Comparison of ENCODE assay signal across 29 mouse cellular contexts in the genomic region with DNA sequence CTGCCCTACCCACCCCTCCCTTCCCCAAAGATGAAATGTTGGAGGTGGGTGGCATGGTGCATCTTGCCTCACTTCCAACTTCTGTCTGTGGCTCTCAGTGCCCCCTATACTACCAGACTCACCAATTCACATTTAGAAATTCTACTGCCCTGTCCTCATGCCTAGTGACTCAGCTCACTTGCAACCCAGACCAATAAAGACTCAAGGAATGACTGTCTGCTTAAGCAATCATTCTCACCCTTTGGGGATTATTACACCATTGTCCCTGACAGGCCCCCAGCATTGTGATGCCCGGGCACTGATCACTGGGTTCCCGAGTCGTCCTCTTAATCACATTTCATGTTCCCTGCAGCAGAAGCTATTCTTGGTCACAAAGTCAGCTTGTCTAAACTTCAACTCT. TPM values are rescaled to one million over a fixed set of nuclear protein-coding genes. Genes with fewer than 3 reads are reported as not detected.
DNase-seq lines count a peak whose midpoint lies in the region; ATAC-seq and TF ChIP-seq lines count a peak whose summit lies in the region.
"Had no signal": no experiment of that assay in that cellular context is flagged by ENCODE, and none has a peak within 500 bp of the region (broad histone marks: within the 10 kb centered on the region; RNA-seq: fewer than 3 reads in every experiment).

No protein-coding gene starts in this region.

- ATAC-seq in heart, embryonic 15.5 days (replicated peaks; ENCODE audit: insufficient number of reproducible peaks, insufficient read depth, low FRiP score, low read depth), result no peak
- peak; percentile 11; the same call in 1 of the 2 replicates for ATAC-seq in intestine, embryonic 15.5 days
- ATAC-seq in intestine, postnatal 0 days, result no peak
- ATAC-seq in hindbrain, embryonic 12.5 days (ENCODE audit: low FRiP score), result no peak
- ATAC-seq: activated CD4-positive, CD25-positive, alpha-beta regulatory T cell, adult 4 months; forebrain, embryonic 15.5 days; hindbrain, embryonic 16.5 days had no signal

- no peak for TF ChIP-seq CTCF in intestine, postnatal 0 days (IDR thresholded peaks at IDR 0.05; ENCODE audit: low read depth)

- H3K4me1 ChIP-seq in heart, embryonic 10.5 days, result peaks cover 88% of the 10 kb centered on the region
- peaks cover 77% of the 10 kb centered on the region for H3K4me1 ChIP-seq in heart, embryonic 15.5 days (replicated peaks)
- 0 out of 2 replicates have a peak, but pooled peaks cover 25% of the 10 kb centered on the region for H3K4me1 ChIP-seq in intestine, embryonic 15.5 days (replicated peaks)
- peaks cover 25% of the 10 kb centered on the region for H3K4me1 ChIP-seq in intestine, postnatal 0 days (replicated peaks; ENCODE audit: control insufficient read depth, insufficient read depth, low read length)
- H3K4me1 ChIP-seq in hindbrain, embryonic 12.5 days, result peaks cover 14% of the 10 kb centered on the region

- H3K9ac ChIP-seq in heart, embryonic 15.5 days, result no peak overlapping the region
- H3K9ac ChIP-seq in intestine, embryonic 15.5 days, result no peak overlapping the region
- no peak overlapping the region for H3K9ac ChIP-seq in intestine, postnatal 0 days (ENCODE audit: low read depth, low read length)
- no peak overlapping the region for H3K9ac ChIP-seq in hindbrain, embryonic 12.5 days
- H3K9ac ChIP-seq: embryonic facial prominence, embryonic 13.5 days; forebrain, embryonic 12.5 days; forebrain, embryonic 15.5 days; hindbrain, embryonic 13.5 days had no signal

- 16% methylated on average over 3 of the region's 3 CpGs for WGBS in heart, embryonic 10.5 days
- WGBS in heart, embryonic 15.5 days, result 16% methylated on average over 3 of the region's 3 CpGs
- 36% methylated on average over 3 of the region's 3 CpGs for WGBS in intestine, embryonic 15.5 days
- WGBS in intestine, postnatal 0 days, result 28% methylated on average over 3 of the region's 3 CpGs
- WGBS in hindbrain, embryonic 12.5 days, result 65% methylated on average over 3 of the region's 3 CpGs

- H3K4me2 ChIP-seq in heart, embryonic 15.5 days, result no peak overlapping the region
- H3K4me2 ChIP-seq in intestine, embryonic 15.5 days (replicated peaks), result no peak overlapping the region
- no peak overlapping the region for H3K4me2 ChIP-seq in intestine, postnatal 0 days (replicated peaks; ENCODE audit: low read depth)
- no peak overlapping the region for H3K4me2 ChIP-seq in hindbrain, embryonic 12.5 days (replicated peaks)
- H3K4me2 ChIP-seq: embryonic facial prominence, embryonic 13.5 days; forebrain, embryonic 12.5 days; forebrain, embryonic 15.5 days; heart, embryonic 11.5 days; hindbrain, embryonic 13.5 days had no signal

- H3K9me3 ChIP-seq in heart, embryonic 10.5 days, result no peaks in the 10 kb centered on the region
- H3K9me3 ChIP-seq in heart, embryonic 15.5 days (replicated peaks), result no peaks in the 10 kb centered on the region
- no peaks in the 10 kb centered on the region for H3K9me3 ChIP-seq in intestine, embryonic 15.5 days
- no peaks in the 10 kb centered on the region for H3K9me3 ChIP-seq in intestine, postnatal 0 days (ENCODE audit: control insufficient read depth)
- no peaks in the 10 kb centered on the region for H3K9me3 ChIP-seq in hindbrain, embryonic 12.5 days (replicated peaks)
- H3K9me3 ChIP-seq: embryonic facial prominence, embryonic 10.5 days; embryonic facial prominence, embryonic 13.5 days; forebrain, embryonic 12.5 days; forebrain, embryonic 15.5 days; hindbrain, embryonic 13.5 days had no signal

- no peaks in the 10 kb centered on the region for H3K27me3 ChIP-seq in heart, embryonic 10.5 days (ENCODE audit: insufficient read depth, poor library complexity, severe bottlenecking)
- H3K27me3 ChIP-seq in heart, embryonic 15.5 days, result no peaks in the 10 kb centered on the region
- no peaks in the 10 kb centered on the region for H3K27me3 ChIP-seq in intestine, embryonic 15.5 days (replicated peaks)
- H3K27me3 ChIP-seq in intestine, postnatal 0 days (replicated peaks; ENCODE audit: control insufficient read depth, insufficient read depth, low read length), result no peaks in the 10 kb centered on the region
- H3K27me3 ChIP-seq in hindbrain, embryonic 12.5 days, result peaks cover 23% of the 10 kb centered on the region
- H3K27me3 ChIP-seq: embryonic facial prominence, embryonic 13.5 days; forebrain, embryonic 15.5 days had no signal

- H3K36me3 ChIP-seq in heart, embryonic 10.5 days, result no peaks in the 10 kb centered on the region
- no peaks in the 10 kb centered on the region for H3K36me3 ChIP-seq in heart, embryonic 15.5 days
- H3K36me3 ChIP-seq in intestine, embryonic 15.5 days, result no peaks in the 10 kb centered on the region
- H3K36me3 ChIP-seq in intestine, postnatal 0 days (ENCODE audit: control insufficient read depth, insufficient read depth), result no peaks in the 10 kb centered on the region
- no peaks in the 10 kb centered on the region for H3K36me3 ChIP-seq in hindbrain, embryonic 12.5 days
- H3K36me3 ChIP-seq: embryonic facial prominence, embryonic 10.5 days; embryonic facial prominence, embryonic 13.5 days; forebrain, embryonic 12.5 days; forebrain, embryonic 15.5 days; hindbrain, embryonic 13.5 days had no signal

- no peak overlapping the region for H3K4me3 ChIP-seq in heart, embryonic 10.5 days
- no peak overlapping the region for H3K4me3 ChIP-seq in heart, embryonic 15.5 days
- H3K4me3 ChIP-seq in intestine, embryonic 15.5 days (replicated peaks), result no peak overlapping the region
- H3K4me3 ChIP-seq in intestine, postnatal 0 days (ENCODE audit: low read depth, low read length), result no peak overlapping the region
- H3K4me3 ChIP-seq in hindbrain, embryonic 12.5 days, result no peak overlapping the region
- H3K4me3 ChIP-seq: embryonic facial prominence, embryonic 10.5 days; embryonic facial prominence, embryonic 13.5 days; erythroblast, embryonic 14.5 days; forebrain, embryonic 12.5 days; forebrain, embryonic 15.5 days; heart, adult 2 months; hindbrain, embryonic 13.5 days had no signal

- no peak for DNase-seq in heart, embryonic 10.5 days (ENCODE audit: low spot score)
- no peak for DNase-seq in heart, adult 18-20 months
- DNase-seq in heart, postnatal 14 days, result no peak
- DNase-seq: adrenal gland, adult 8-10 months; adrenal gland, postnatal 25 days; cerebellum, adult 11-12 months; cerebellum, adult 8-10 months; cerebellum, postnatal 10 days; cerebellum, postnatal 36 days; embryo, embryonic 11 days; gastrocnemius, postnatal 10 days; gastrocnemius, postnatal 36 days; heart, adult 2 months; kidney, adult 11 months; kidney, adult 8-10 months had no signal

- intact Hi-C loops in heart, postnatal 14 days (cut with DNase I), result no loop called here

- peak overlapping the region; percentile 72 for H3K27ac ChIP-seq in heart, embryonic 10.5 days
- H3K27ac ChIP-seq in heart, embryonic 15.5 days, result peak overlapping the region; percentile 4; the same call in 1 of the 2 replicates
- H3K27ac ChIP-seq in intestine, embryonic 15.5 days, result no peak overlapping the region
- H3K27ac ChIP-seq in intestine, postnatal 0 days (ENCODE audit: low read depth, low read length), result no peak overlapping the region; the same call in 1 of the 2 replicates
- no peak overlapping the region for H3K27ac ChIP-seq in hindbrain, embryonic 12.5 days
- H3K27ac ChIP-seq: embryonic facial prominence, embryonic 10.5 days; embryonic facial prominence, embryonic 13.5 days; forebrain, embryonic 12.5 days; forebrain, embryonic 15.5 days; heart, adult 2 months; hindbrain, embryonic 13.5 days had no signal

RNA-seq across cellular contexts. Expression of gene Spon1, which starts 57.2 kb away (rescaled TPM):
- 62.0 and 100 TPM in 2 replicates for polyA plus RNA-seq in heart, embryonic 10.5 days (2016; fragmentation: Nextera tagmentation; extraction: Ambion mirVana)
- 10 to 100 TPM; 10.1 to 10.2 TPM for total RNA-seq in heart, adult 18-20 months (2021)
- polyA plus RNA-seq in heart, embryonic 15.5 days (2015; fragmentation: Nextera tagmentation; extraction: Ambion mirVana), result 57.4 and 68.4 TPM in 2 replicates
- total RNA-seq in heart, postnatal 14 days (2021), result 10 to 100 TPM in 1 of 2 experiments, 1 to 10 TPM in 1; 9.0 to 13.1 TPM
- polyA plus RNA-seq in intestine, embryonic 15.5 days (2015; fragmentation: Nextera tagmentation; extraction: Ambion mirVana), result 11.9 and 12.9 TPM in 2 replicates
- polyA plus RNA-seq in intestine, postnatal 0 days (2015; fragmentation: Nextera tagmentation; extraction: Ambion mirVana), result 3.2 and 3.6 TPM in 2 replicates
- polyA plus RNA-seq in hindbrain, embryonic 12.5 days (2016; fragmentation: Nextera tagmentation; extraction: Ambion mirVana), result 107 and 150 TPM in 2 replicates
- total RNA-seq: hematopoietic stem cell, adult 5-6 weeks had no signal
- polyA plus RNA-seq: erythroblast, embryonic 14.5 days had no signal

Comparison
In these comparisons a context has a peak if more than half of its experiments do, and no peak if none do; other contexts are left out.
1. H3K27ac ChIP-seq: peak in heart, embryonic 10.5 days (single experiment) and heart, embryonic 15.5 days (single experiment); none in intestine, embryonic 15.5 days (single experiment), intestine, postnatal 0 days (single experiment) and hindbrain, embryonic 12.5 days (single experiment).